Mouse (Mus musculus) limb, embryonic 15.5 days (tissue): ENCODE measurements around the gene Sds. TPM values are rescaled to one million over a fixed set of nuclear protein-coding genes. Genes with fewer than 3 reads are reported as not detected.
A peak's percentile ranks its signal among the peaks of the same experiment; 100 is the strongest.

Source experiments
- ATAC-seq: fragments of 200-750 bp; cut with Nextera tagmentation; 2 replicates; pipeline ENCODE4 v1.8.0; 2017; ENCODE audit warnings: low read depth, moderate TSS enrichment; ENCODE audit not compliant: insufficient number of reproducible peaks, low FRiP score, low TSS enrichment
- H3K27ac ChIP-seq: fragments of 300-500 bp; sonication (generic); 2 replicates; pipeline ENCODE4 v1.5.1; 2015; ENCODE audit warnings: moderate library complexity, mild to moderate bottlenecking, inconsistent platforms
- H3K27me3 ChIP-seq: fragments of 300-500 bp; sonication (generic); 2 replicates; pipeline ENCODE4 v1.6.1; 2015; ENCODE audit warnings: inconsistent platforms
- H3K36me3 ChIP-seq: fragments of 300-500 bp; sonication (generic); 2 replicates; pipeline ENCODE4 v1.6.1; 2015; ENCODE audit warnings: inconsistent platforms
- H3K4me1 ChIP-seq: fragments of 300-500 bp; sonication (generic); 2 replicates; pipeline ENCODE4 v1.6.1; 2015; ENCODE audit warnings: inconsistent platforms
- H3K4me2 ChIP-seq: fragments of 300-500 bp; sonication (generic); 2 replicates; pipeline ENCODE4 v1.6.1; 2015; ENCODE audit warnings: mild to moderate bottlenecking, inconsistent platforms
- H3K4me3 ChIP-seq: fragments of 300-500 bp; sonication (generic); 2 replicates; pipeline ENCODE4 v1.5.1; 2015; ENCODE audit warnings: mild to moderate bottlenecking, inconsistent platforms
- H3K9ac ChIP-seq: fragments of 300-500 bp; sonication (generic); 2 replicates; pipeline ENCODE4 v1.6.1; 2015; ENCODE audit warnings: inconsistent platforms
- H3K9me3 ChIP-seq: fragments of 300-500 bp; sonication (generic); 2 replicates; pipeline ENCODE4 v1.6.1; 2016; ENCODE audit warnings: inconsistent platforms
- WGBS: fragments of 180-500 bp; shearing (Covaris S2); methylation state at CpG from one replicate; pipeline ENCODE4 v1.1.7; 2015; 5-methylcytosine and 5-hydroxymethylcytosine counted together
- polyA plus RNA-seq: library from polyadenylated mRNA; unstranded; fragments of >200 nt; fragmentation: Nextera tagmentation; extraction: Ambion mirVana; gene quantifications from 2 replicates; pipeline ENCODE4 v1.2.1, GENCODE M21; 2015

Gene Sds
- polyA plus RNA-seq, 1 experiment from 2014 or later, result 0.24 TPM

DNA sequence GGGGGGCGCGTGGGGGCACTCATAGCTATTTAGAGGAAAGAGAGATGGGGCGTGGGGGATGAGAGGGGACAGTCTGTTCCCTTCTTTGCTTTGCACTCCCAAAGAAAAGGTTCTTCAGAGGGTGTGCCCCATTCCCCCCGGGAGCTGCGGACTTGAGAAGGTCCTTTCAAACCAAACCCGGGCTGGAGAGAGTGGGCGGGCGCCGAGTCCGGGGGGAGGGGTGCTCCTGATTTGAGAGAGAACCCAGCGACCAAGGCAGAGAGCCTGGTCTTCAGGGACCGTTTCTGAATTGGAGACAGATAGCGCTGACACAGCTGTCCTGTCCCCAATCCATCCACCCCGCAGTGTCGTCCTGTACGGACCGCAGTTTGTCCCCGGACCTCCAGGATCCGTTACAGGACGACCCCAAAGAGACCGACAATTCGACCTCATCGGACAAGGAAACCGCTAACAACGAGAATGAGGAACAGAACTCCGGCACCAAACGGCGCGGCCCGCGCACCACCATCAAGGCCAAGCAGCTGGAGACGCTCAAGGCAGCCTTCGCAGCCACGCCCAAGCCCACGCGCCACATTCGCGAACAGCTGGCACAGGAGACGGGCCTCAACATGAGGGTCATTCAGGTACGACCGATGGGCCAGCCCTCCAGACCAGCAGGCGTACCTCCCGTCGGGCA, 41.2 kb upstream of the Sds start:
- Histone ChIP-seq H3K4me1 (peaks cover 31% of the 10 kb centered on the region), H3K4me2 (no peak overlapping the region), H3K36me3 (no peaks in the 10 kb centered on the region), H3K9ac (no peak overlapping the region), H3K9me3 (no peaks in the 10 kb centered on the region), H3K4me3 (peak overlapping the region; percentile 33), H3K27ac (no peak overlapping the region), H3K27me3 (peaks cover 98% of the 10 kb centered on the region)
- no peak for ATAC-seq
- 2% methylated on average over 44 of the region's 44 CpGs for WGBS

GRCm38 (mm10) chr5:120435731-120436501, 40.4 kb upstream of the Sds start:
- no peak overlapping the region for H3K9ac ChIP-seq
- under 1% methylated on average over 45 of the region's 47 CpGs for WGBS

DNA sequence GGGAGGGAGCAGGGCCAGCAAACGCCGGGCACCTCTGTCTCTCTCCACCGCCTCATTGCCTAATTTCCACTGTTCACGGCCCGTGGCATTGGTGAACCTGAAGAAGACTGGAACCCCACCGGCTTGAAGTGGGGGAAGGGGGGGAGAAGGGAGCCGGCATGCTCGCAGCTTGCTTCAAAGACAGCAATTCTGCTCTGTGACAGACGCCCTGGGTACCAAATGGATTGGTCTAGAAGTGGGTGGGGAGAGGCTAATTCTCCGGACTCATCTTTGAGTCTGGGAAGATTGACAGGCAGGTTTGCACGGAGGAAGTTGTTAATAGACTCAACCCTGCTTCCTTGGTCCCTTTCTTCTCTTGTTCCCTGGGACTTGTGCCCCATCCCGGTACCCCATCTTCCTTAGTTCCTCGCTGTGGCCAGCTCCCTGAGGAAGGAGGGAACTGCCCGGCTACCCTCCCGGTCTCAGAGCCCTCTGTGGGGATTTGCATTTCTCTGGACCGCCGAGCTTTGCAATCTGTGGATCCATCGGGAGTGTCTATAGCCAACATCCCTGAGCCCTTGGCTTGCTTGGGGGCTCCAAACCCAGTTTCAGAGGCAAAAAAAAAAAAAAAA, 39.3 kb upstream of the Sds start:
- 0% methylated on average over 18 of the region's 18 CpGs for WGBS
- no peak for ATAC-seq
- H3K9me3 ChIP-seq, result no peaks in the 10 kb centered on the region
- no peak overlapping the region for H3K4me3 ChIP-seq
- H3K4me1 ChIP-seq, result peaks cover 26% of the 10 kb centered on the region
- peaks cover 91% of the 10 kb centered on the region for H3K27me3 ChIP-seq
- no peak overlapping the region for H3K9ac ChIP-seq
- no peak overlapping the region for H3K27ac ChIP-seq
- no peak overlapping the region for H3K4me2 ChIP-seq
- H3K36me3 ChIP-seq, result no peaks in the 10 kb centered on the region

More at GRCm38 (mm10) chr5:120435731-120436501, 40.4 kb upstream of the Sds start:
- peaks cover 97% of the 10 kb centered on the region for H3K27me3 ChIP-seq
- peak overlapping the region; percentile 33 for H3K4me3 ChIP-seq
- no peaks in the 10 kb centered on the region for H3K9me3 ChIP-seq
- ATAC-seq, result no peak
- H3K4me1 ChIP-seq, result peaks cover 34% of the 10 kb centered on the region
- H3K36me3 ChIP-seq, result no peaks in the 10 kb centered on the region
- H3K27ac ChIP-seq, result no peak overlapping the region
- peak overlapping the region; percentile 43 for H3K4me2 ChIP-seq

- Histone ChIP-seq H3K27ac (no peak overlapping the region), H3K9me3 (no peaks in the 10 kb centered on the region), H3K4me2 (no peak overlapping the region), H3K4me1 (peaks cover 24% of the 10 kb centered on the region), H3K36me3 (no peaks in the 10 kb centered on the region), H3K4me3 (peak overlapping the region; percentile 14; the same call in 1 of the 2 replicates), H3K27me3 (peaks cover 91% of the 10 kb centered on the region), H3K9ac (no peak overlapping the region)
- no peak for ATAC-seq
- WGBS, result 1% methylated on average over 17 of the region's 17 CpGs
Observed at GRCm38 (mm10) chr5:120437539-120437938, 38.8 kb upstream of the Sds start.

DNA sequence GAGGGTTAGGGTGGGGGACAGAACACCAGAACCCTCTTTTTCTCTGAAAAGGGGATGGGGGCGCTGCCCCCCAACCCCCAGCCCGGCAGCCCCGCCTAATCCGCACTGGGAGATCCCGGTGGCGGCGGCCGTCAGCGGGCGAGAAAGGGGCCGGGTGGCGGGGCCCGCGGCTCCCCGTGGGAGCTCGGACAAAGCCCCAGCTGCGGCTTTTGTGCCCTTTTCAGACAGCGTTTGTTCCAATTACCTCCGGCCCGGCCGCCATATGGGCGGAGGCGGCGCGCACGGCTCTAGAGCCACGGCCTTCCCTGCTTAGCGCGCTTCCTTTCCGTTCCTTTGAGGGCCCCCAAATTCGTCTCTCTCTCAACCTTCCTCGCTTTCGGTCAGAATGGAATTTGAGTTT, 38.3 kb upstream of the Sds start:
- Histone ChIP-seq H3K4me3 (peak overlapping the region; percentile 14), H3K4me1 (peaks cover 24% of the 10 kb centered on the region), H3K9me3 (no peaks in the 10 kb centered on the region), H3K36me3 (no peaks in the 10 kb centered on the region), H3K9ac (no peak overlapping the region), H3K27me3 (peaks cover 91% of the 10 kb centered on the region), H3K27ac (no peak overlapping the region), H3K4me2 (no peak overlapping the region)
- WGBS, result under 1% methylated on average over 33 of the region's 33 CpGs
- no peak for ATAC-seq

DNA sequence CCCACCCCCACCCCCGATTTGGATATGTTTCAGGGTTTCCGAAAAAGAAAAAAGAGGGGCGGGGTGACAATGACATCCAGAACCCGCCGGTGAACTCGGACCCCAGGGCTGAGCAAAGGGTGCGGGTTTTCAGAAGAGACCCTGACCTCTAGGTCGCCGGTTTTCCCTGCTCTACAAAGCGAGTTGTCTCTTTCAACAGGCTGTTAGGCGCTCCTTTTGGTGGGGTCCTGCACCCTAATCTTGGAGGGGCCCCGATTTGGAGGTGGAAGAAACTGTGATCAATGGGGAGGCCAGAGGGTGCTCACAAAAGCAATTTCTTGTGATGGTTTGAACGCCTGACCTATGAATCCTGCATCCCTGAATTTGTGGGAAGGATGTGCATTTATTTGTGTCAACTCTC, 37.9 kb upstream of the Sds start:
- no peak overlapping the region for H3K4me3 ChIP-seq
- no peak overlapping the region for H3K4me2 ChIP-seq
- no peak overlapping the region for H3K9ac ChIP-seq
- peaks cover 24% of the 10 kb centered on the region for H3K4me1 ChIP-seq
- no peak overlapping the region for H3K27ac ChIP-seq
- WGBS, result 2% methylated on average over 13 of the region's 13 CpGs
- H3K36me3 ChIP-seq, result no peaks in the 10 kb centered on the region
- H3K27me3 ChIP-seq, result peaks cover 92% of the 10 kb centered on the region
- no peaks in the 10 kb centered on the region for H3K9me3 ChIP-seq
- ATAC-seq, result no peak

DNA sequence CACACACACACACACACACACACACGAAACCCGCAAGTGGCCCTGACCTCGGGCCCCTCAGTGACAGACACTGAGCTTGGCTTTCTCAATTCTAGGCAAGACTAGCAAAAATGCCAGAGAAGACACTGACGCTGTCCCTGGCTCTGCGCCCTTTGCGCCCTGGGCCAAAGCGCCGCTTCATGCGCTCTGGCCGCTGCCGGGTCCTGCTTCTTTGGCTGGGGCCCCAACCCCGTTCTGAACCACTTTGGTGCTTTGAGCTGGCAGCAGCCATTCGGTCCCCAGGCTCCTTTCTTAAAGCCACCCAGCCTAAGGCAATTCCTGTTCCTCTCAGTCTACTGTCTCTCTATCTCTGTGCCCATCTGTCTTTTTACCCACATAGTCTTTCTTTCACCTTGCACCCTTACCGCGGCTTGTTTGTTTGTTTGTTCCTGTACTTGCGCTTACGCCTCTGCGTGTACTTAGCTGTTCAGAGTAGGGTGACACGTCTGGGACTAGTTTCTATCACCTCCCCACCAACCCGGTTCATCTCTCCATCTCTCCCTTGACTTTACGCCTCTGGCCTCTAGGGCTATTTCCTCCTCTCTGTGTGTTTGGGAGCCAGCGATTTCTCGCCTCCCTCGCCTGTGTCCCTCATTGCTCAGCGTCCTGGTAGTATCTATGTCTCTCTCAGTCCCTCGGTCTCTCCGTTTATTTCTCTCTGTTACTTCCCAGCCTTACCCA, 37.2 kb upstream of the Sds start:
- H3K9me3 ChIP-seq, result no peaks in the 10 kb centered on the region
- no peak overlapping the region for H3K4me2 ChIP-seq
- no peak overlapping the region for H3K4me3 ChIP-seq
- ATAC-seq, result no peak
- no peaks in the 10 kb centered on the region for H3K36me3 ChIP-seq
- WGBS, result 3% methylated on average over 27 of the region's 27 CpGs
- H3K27ac ChIP-seq, result no peak overlapping the region
- H3K27me3 ChIP-seq, result peaks cover 90% of the 10 kb centered on the region
- H3K4me1 ChIP-seq, result peaks cover 24% of the 10 kb centered on the region
- H3K9ac ChIP-seq, result no peak overlapping the region

DNA sequence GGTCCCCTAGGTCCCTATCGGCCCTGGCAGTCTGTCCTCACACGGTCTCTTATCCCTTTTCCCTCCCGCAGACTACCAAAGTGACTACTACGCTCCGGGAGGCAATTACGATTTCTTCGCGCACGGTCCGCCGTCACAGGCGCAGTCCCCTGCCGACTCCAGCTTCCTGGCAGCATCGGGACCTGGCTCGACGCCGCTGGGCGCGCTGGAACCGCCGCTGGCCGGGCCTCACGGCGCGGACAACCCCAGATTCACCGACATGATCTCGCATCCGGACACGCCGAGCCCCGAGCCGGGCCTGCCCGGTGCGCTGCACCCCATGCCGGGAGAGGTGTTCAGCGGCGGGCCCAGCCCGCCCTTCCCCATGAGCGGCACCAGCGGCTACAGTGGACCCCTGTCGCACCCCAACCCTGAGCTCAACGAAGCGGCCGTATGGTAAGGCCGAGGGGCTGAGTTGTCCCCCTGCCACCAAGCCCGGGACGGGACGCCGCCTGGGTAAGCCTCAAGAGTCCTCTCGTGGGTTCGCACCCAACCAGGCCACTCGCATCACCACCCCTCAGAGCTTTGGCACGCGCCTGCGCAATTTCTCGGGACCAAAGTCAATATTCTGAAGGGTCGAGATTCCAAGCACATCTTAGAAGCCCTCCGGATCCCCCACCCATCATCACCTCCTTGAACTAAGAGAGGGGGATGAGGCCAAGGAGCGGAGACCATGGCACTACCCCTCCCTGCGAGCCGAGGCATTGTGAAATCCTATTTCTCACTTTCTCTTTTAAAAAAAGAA, 36.2 kb upstream of the Sds start:
- Histone ChIP-seq H3K9me3 (no peaks in the 10 kb centered on the region), H3K36me3 (no peaks in the 10 kb centered on the region), H3K27ac (no peak overlapping the region), H3K4me3 (peak overlapping the region; percentile 29), H3K27me3 (peaks cover 90% of the 10 kb centered on the region), H3K9ac (no peak overlapping the region), H3K4me2 (peak overlapping the region; percentile 51), H3K4me1 (peaks cover 24% of the 10 kb centered on the region)
- ATAC-seq, result no peak
- under 1% methylated on average over 61 of the region's 61 CpGs for WGBS

- Histone ChIP-seq H3K4me1 (peaks cover 23% of the 10 kb centered on the region), H3K27me3 (peaks cover 90% of the 10 kb centered on the region), H3K27ac (no peak overlapping the region), H3K4me2 (peak overlapping the region; percentile 51), H3K9ac (no peak overlapping the region), H3K36me3 (no peaks in the 10 kb centered on the region), H3K4me3 (peak overlapping the region; percentile 29; the same call in 1 of the 2 replicates), H3K9me3 (no peaks in the 10 kb centered on the region)
- no peak for ATAC-seq
- WGBS, result 6% methylated on average over 11 of the region's 14 CpGs
Observed at GRCm38 (mm10) chr5:120440733-120441132, 35.6 kb upstream of the Sds start.

DNA sequence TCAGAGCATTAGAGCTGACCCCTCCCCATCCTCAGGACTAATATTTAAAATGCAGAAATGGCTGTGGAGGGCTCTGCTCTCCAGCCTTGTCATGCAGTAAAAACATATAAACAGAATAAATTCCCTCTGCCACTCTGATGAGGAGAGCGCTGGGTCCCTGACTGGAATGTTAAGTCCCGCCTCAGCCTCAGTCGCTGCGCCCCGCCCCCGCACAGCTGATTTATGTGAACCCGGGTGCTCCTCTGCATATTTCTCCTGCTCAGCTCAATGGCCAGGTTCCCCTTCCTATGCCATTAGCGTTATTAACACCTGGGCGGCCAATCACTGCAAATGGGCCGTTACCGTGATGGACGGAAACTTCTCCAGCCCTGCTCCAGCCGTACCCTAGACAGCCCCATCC, 29.0 kb upstream of the Sds start:
- ATAC-seq, result no peak
- Histone ChIP-seq H3K27ac (no peak overlapping the region), H3K9ac (no peak overlapping the region), H3K9me3 (no peaks in the 10 kb centered on the region), H3K36me3 (no peaks in the 10 kb centered on the region), H3K4me1 (no peaks in the 10 kb centered on the region), H3K4me2 (no peak overlapping the region), H3K27me3 (peaks cover 52% of the 10 kb centered on the region), H3K4me3 (no peak overlapping the region)
- WGBS, result 26% methylated on average over 13 of the region's 13 CpGs

GRCm38 (mm10) chr5:120454756-120455337, 21.5 kb upstream of the Sds start:
- Histone ChIP-seq H3K4me1 (no peaks in the 10 kb centered on the region), H3K27me3 (peaks cover 41% of the 10 kb centered on the region), H3K4me3 (no peak overlapping the region), H3K36me3 (no peaks in the 10 kb centered on the region), H3K27ac (no peak overlapping the region), H3K9me3 (no peaks in the 10 kb centered on the region), H3K9ac (no peak overlapping the region), H3K4me2 (no peak overlapping the region)
- no peak for ATAC-seq
- WGBS, result 37% methylated on average over 14 of the region's 14 CpGs
